Mouse (Mus musculus) heart, embryonic 16.5 days (tissue): ENCODE results near the gene Ifnk. TPM values are rescaled to one million over a fixed set of nuclear protein-coding genes. Genes with fewer than 3 reads are reported as not detected.
A peak's percentile ranks its signal among the peaks of the same experiment; 100 is the strongest.

Experiments used
- ATAC-seq: fragments of 200-750 bp; cut with Nextera tagmentation; replicated peaks from 2 replicates; pipeline ENCODE4 v1.8.0; 2017; ENCODE audit warnings: moderate number of reproducible peaks; ENCODE audit not compliant: insufficient read depth, low FRiP score; ENCODE audit errors: extremely low read depth
- H3K27ac ChIP-seq: fragments of 300-500 bp; sonication (generic); 2 replicates; pipeline ENCODE4 v1.5.1; 2014; ENCODE audit warnings: mild to moderate bottlenecking, low read length, control low read depth, moderate library complexity
- H3K27me3 ChIP-seq: fragments of 300-500 bp; sonication (generic); 2 replicates; pipeline ENCODE4 v1.6.1; 2014; ENCODE audit warnings: low read length, mixed read lengths; ENCODE audit not compliant: control insufficient read depth, insufficient read depth
- H3K36me3 ChIP-seq: fragments of 300-500 bp; sonication (generic); 2 replicates; pipeline ENCODE4 v1.6.1; 2014; ENCODE audit not compliant: control insufficient read depth, insufficient read depth
- H3K4me1 ChIP-seq: fragments of 300-500 bp; sonication (generic); 2 replicates; pipeline ENCODE4 v1.6.1; 2014; ENCODE audit warnings: low read length, mixed read lengths; ENCODE audit not compliant: control insufficient read depth, insufficient read depth
- H3K4me2 ChIP-seq: fragments of 300-500 bp; sonication (generic); 2 replicates; pipeline ENCODE4 v1.6.1; 2014; ENCODE audit warnings: low read depth, mild to moderate bottlenecking, control low read depth, low read length
- H3K4me3 ChIP-seq: fragments of 300-500 bp; sonication (generic); 2 replicates; pipeline ENCODE4 v1.5.1; 2014; ENCODE audit warnings: mild to moderate bottlenecking, control low read depth, low read length
- H3K9ac ChIP-seq: fragments of 300-500 bp; sonication (generic); 2 replicates; pipeline ENCODE4 v1.6.1; 2014; ENCODE audit warnings: low read length, control low read depth
- H3K9me3 ChIP-seq: fragments of 300-500 bp; sonication (generic); replicated peaks from 2 replicates; pipeline ENCODE4 v1.6.1; 2016; ENCODE audit warnings: low read length; ENCODE audit not compliant: control insufficient read depth
- WGBS: fragments of 180-500 bp; shearing (Covaris S2); extraction: QIAGEN DNeasy Blood & Tissue Kit; methylation state at CpG from one replicate; pipeline ENCODE4 v1.1.7; 2014; 5-methylcytosine and 5-hydroxymethylcytosine counted together
- polyA plus RNA-seq: library from polyadenylated mRNA; unstranded; fragments of >200 nt; fragmentation: Nextera tagmentation; extraction: Ambion mirVana; gene quantifications from 2 replicates; pipeline ENCODE4 v1.2.1, GENCODE M21; 2015

Gene Ifnk
- polyA plus RNA-seq, 1 experiment from 2014 or later, result 0.18 TPM

DNA sequence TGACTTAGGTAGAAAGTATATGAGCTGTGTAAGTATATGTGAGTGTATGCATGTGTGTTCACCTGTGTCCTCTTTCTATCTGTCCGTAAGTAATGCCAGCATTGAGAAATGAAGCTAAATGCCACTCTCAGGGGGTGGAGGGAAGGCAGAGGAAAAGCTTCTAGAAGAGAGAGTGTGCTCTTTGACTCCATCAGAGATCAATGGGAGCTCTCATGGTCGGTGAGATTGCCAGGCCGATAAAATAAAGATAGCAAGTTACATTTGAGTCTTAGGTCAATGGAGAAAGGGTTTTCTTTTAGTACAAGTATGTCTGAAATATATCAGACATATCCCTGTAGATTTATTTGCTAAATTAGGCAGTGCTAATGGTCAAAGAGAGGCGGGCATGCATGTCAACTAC lies 3.5 kb upstream of the Ifnk start:
- H3K4me1 ChIP-seq, result no peaks in the 10 kb centered on the region
- ATAC-seq, result no peak
- H3K9ac ChIP-seq, result no peak overlapping the region
- no peaks in the 10 kb centered on the region for H3K36me3 ChIP-seq
- H3K27ac ChIP-seq, result no peak overlapping the region
- WGBS, result 83% methylated on average over 4 of the region's 4 CpGs
- H3K27me3 ChIP-seq, result no peaks in the 10 kb centered on the region; the same call in 1 of the 2 replicates
- no peak overlapping the region for H3K4me3 ChIP-seq
- H3K9me3 ChIP-seq, result no peaks in the 10 kb centered on the region
- H3K4me2 ChIP-seq, result no peak overlapping the region

DNA sequence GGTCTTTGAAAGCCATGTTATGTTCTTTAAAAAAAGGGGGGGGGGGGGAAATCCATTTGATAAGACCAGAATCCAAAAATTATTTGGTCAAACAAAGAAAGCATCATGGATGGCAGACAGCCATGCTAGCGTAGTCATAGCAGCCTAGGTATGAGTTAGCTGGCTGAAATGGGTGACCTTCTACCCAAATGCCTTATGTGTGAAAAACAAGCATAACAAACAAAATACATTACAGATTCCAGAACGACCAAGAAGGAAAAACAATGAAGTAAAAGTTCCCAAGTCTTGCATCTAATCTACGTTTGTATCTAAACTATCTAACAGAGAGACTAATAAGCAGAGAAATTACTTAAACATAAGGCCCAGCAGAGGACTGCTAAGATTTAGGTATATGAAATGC lies 1.1 kb upstream of the Ifnk start:
- Histone ChIP-seq H3K9me3 (no peaks in the 10 kb centered on the region), H3K4me3 (no peak overlapping the region), H3K36me3 (no peaks in the 10 kb centered on the region), H3K9ac (no peak overlapping the region), H3K27me3 (no peaks in the 10 kb centered on the region; the same call in 1 of the 2 replicates), H3K4me1 (peaks cover 1% of the 10 kb centered on the region; the same call in 1 of the 2 replicates), H3K27ac (no peak overlapping the region), H3K4me2 (no peak overlapping the region)
- ATAC-seq, result no peak
- WGBS, result 85% methylated on average over 3 of the region's 3 CpGs

DNA sequence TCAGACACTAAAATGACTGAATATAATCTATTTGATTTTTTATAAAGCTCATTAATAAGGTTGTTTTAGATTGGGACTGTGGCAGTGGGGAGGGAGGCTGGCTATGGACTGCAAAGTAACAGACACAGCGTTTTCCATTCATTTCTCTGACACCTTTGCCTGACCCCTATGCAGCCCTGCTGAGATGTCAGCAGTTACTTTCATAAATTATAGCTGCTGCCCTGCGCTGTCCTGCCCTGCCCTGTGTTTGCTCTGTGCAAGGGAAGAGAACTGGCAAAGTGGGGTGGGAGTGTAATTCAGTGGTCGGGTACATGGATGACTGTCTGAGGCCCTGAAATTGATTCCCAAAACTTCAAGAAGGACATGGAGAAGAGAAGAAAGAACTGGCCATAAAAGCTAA lies 2.2 kb downstream of the Ifnk start:
- no peak overlapping the region for H3K4me2 ChIP-seq
- no peak for ATAC-seq
- 74% methylated on average over 3 of the region's 3 CpGs for WGBS

DNA sequence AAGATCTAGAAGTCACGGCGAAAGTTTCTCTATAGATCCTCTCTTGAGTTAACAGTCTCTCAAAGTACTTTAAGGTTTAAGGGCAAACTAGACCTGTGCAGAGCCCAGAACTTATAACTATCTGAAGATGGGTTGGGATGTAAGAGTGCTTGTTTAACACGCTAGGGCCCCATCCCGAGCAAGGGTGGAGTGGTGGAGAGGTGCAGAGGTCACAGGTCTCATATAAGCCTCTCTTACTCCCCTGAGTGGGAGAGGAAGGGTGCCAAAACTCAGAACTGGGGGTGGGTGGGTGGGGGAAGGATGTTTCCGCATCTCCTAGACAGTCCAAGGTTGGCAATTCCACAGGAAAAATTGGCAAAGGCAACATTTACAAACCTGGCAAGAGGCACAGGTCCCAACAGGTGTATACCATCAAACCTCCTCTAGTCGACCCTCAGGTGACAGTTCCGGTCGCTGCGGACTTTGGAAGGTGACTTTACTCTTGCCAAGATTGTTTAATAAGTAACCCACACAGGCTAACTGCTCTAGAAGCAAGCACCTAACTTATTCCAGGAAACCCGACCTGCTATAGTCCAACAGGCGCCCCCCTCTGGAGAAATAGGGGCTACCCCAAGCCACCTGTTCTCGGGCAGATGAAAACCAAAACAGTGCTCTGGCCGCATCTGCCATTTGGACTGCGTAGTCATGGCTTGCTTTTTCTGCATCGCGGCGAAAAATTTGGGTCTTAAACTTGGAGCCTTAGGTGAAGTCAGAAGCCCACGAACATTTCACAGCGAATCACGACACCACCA lies 3.5 kb downstream of the Ifnk start:
- Histone ChIP-seq H3K4me3 (peak overlapping the region; percentile 86), H3K27me3 (no peaks in the 10 kb centered on the region), H3K9me3 (no peaks in the 10 kb centered on the region), H3K27ac (no peak overlapping the region), H3K9ac (peak overlapping the region; percentile 79), H3K4me2 (peak overlapping the region; percentile 97), H3K4me1 (peaks cover 5% of the 10 kb centered on the region), H3K36me3 (no peaks in the 10 kb centered on the region)
- ATAC-seq, result no peak
- WGBS, result 24% methylated on average over 20 of the region's 20 CpGs

More for the DNA sequence above, 2.2 kb downstream of the Ifnk start:
- Histone ChIP-seq H3K4me1 (peaks cover 5% of the 10 kb centered on the region), H3K27me3 (no peaks in the 10 kb centered on the region), H3K9ac (no peak overlapping the region), H3K27ac (no peak overlapping the region), H3K36me3 (no peaks in the 10 kb centered on the region), H3K4me3 (no peak overlapping the region), H3K9me3 (no peaks in the 10 kb centered on the region)

DNA sequence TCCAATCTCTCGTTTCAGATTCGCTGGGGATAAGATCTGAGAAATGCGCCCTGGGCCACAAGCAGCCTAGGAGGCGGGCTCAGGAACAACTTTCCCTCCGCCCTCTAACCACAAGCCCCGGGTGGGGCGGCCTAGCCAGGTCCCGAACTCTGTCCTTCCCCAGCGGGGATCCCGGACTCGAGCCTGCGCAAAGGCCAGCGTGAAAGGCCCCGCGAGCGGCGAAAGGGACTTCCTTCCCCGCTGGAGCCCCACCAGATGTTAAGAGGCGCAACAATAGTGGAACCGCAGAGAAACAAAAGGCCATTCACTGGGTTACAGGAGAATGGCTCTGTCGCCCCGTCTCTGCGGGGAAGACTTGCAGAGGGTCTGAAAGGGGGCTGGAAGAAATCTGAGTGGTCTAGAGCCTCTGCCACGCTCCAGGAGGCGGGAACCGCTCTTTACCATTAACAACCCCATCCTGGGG lies 4.3 kb downstream of the Ifnk start:
- peak; percentile 35; the same call in 1 of the 2 replicates for ATAC-seq
- H3K4me2 ChIP-seq, result peak overlapping the region; percentile 97
- under 1% methylated on average over 26 of the region's 26 CpGs for WGBS
- no peaks in the 10 kb centered on the region for H3K27me3 ChIP-seq
- no peaks in the 10 kb centered on the region for H3K9me3 ChIP-seq
- H3K36me3 ChIP-seq, result no peaks in the 10 kb centered on the region
- H3K4me3 ChIP-seq, result peak overlapping the region; percentile 86
- H3K27ac ChIP-seq, result 0 out of 2 replicates have a peak overlapping the region, but pooled peaks have one; percentile 12
- peak overlapping the region; percentile 79 for H3K9ac ChIP-seq
- peaks cover 5% of the 10 kb centered on the region for H3K4me1 ChIP-seq

DNA sequence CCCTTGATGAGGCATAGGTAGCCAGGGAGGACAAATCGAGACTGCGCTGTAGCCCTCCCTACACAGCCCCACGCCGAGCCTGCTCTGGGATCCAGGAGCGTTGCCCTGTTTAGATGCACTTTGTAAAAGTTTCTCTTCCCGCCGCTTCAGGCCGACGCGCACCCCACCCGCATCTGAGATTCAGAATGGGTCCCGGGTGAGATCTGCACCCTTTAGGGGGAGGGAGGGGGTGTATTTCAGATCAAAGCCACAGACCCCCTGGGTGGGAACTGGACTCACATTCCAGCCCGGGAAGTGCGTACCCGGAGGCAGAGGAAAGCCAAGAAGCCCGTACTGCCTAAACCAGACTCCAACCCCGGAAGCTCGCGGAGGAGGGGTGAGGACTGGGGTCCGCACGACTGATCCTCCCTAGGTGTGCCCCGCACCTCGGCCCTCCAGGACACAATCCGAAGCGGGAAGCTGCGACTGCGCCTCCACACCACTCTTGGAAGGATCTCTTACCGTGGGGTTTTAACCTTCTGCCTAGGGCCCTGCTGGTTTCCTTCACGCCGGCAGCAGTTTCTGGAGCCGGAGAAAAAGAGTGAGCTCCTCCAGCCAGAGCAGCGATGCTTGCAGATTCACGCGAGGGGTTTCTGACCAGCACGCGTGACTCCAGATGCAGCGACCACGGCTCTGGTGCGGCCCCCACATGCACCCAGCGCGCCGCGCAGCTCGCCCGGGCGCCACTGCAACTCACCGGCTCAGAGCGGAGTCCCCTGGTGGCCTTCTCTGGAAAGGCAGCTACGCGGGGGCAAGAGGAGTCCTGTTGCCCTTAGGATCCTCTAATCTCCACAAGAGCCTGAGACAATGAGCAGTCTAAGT lies 5.1 kb downstream of the Ifnk start, which contains the start of gene Mob3b:
TSS of gene Mob3b (minus strand) at position 734 of the 861 bp plus-strand sequence.
- Histone ChIP-seq H3K9me3 (no peaks in the 10 kb centered on the region), H3K4me2 (peak within 1 kb of the TSS; percentile 97), H3K27ac (peak within 1 kb of the TSS; percentile 43), H3K36me3 (no peaks in the 10 kb centered on the region), H3K27me3 (no peaks in the 10 kb centered on the region), H3K4me3 (peak within 1 kb of the TSS; percentile 86), H3K9ac (peak within 1 kb of the TSS; percentile 79), H3K4me1 (peaks cover 5% of the 10 kb centered on the region)
- ATAC-seq, result peak; percentile 86
- WGBS, result under 1% methylated on average over 50 of the region's 50 CpGs

DNA sequence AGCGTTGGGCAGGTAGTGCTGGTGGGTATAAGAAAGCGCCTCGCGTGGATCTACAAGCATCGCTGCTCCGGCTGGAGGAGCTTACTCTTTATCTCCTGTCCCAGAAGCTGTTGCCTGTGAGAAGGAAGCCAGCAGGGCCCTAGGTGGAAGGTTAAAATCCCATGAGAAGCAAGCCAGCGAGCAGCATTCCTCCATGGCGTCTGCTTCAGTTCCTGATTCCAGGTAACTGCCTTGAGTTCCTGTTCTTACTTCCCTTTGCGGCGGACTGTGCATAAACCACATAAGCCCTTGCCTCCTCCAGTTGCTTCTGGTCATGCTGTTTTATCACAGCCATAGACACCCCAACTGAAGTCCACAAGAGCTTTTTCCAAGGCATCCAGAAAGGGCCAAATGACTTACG lies 6.0 kb downstream of the Ifnk start:
- no peaks in the 10 kb centered on the region for H3K36me3 ChIP-seq
- peak overlapping the region; percentile 97; the same call in 1 of the 2 replicates for H3K4me2 ChIP-seq
- no peak overlapping the region for H3K9ac ChIP-seq
- H3K9me3 ChIP-seq, result no peaks in the 10 kb centered on the region
- WGBS, result 49% methylated on average over 11 of the region's 11 CpGs
- no peak overlapping the region for H3K27ac ChIP-seq
- no peak for ATAC-seq
- H3K4me1 ChIP-seq, result peaks cover 5% of the 10 kb centered on the region
- H3K4me3 ChIP-seq, result no peak overlapping the region
- no peaks in the 10 kb centered on the region for H3K27me3 ChIP-seq

DNA sequence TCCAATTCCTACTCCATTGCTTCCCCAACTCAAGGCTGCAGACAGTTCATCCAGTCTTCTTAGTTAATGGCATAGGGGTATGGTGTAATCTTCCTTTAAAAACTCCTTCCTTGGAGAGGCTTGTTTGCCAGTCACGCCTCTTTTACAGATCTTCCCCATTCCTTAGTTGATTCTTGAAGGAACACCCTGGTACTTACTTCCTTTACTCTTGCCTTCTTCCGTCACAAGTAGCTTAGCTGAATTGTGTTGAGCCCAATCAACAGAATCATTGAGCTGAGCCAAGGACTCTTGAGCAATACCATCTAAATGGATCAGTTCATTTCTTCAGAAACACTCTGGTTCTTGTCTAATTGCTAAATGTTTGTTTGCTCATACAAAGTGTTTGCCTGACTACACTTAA lies 13.4 kb downstream of the Ifnk start:
- H3K4me3 ChIP-seq, result no peak overlapping the region
- no peaks in the 10 kb centered on the region for H3K9me3 ChIP-seq
- H3K4me2 ChIP-seq, result no peak overlapping the region
- 0 out of 2 replicates have a peak, but pooled peaks cover 3% of the 10 kb centered on the region for H3K4me1 ChIP-seq
- no peaks in the 10 kb centered on the region for H3K36me3 ChIP-seq
- ATAC-seq, result no peak
- no peak overlapping the region for H3K27ac ChIP-seq
- no peaks in the 10 kb centered on the region for H3K27me3 ChIP-seq
- no peak overlapping the region for H3K9ac ChIP-seq
- 71% methylated on average over 2 of the region's 2 CpGs for WGBS
